ENCODE assay signal across 8 mouse cellular contexts in the genomic region with DNA sequence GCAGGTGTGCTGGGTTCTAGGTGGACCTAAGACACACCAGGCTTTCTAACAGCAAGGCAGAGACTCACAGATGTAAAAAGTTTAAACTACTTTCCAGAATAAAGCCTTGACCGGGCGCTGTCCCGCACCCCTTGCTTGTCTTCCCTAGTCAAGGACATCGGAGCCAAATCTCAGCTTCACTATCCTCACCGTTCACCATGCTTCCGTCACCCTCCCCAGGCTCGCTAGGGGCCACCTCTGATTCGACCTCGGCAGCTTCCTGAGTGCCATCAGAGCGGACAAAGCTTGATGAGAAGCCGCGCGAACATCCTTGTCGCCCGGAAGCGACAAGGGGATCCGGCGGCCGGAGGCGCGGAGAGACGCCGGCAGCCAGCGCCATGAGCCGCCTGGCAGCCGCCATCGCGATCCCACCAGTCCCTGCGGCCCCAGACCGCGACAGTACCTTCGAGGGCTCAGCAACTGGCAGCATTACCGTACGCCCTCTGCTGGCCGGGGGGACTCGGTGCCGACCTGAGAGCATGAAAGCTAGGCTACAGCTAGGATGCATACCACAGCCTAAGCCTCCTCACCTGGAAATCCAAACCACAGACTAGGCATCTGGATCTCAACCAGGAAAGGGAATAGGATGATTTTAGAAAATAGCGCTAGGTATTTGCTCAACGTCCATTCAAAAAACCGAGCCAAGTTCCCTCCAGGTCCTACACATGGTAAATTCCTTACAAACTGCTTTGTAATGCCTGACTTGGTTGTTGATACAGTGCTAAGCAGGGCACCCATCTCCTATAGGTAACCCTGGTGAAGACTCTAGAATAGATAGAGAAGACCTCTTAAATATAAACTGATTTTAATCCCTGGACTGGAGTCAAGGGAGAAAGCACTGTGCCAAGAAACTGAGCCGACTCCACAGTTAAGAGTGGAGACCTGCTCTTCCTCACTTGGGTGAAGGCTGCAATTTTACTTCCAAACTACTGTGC. TPM values are rescaled to one million over a fixed set of nuclear protein-coding genes. Genes with fewer than 3 reads are reported as not detected.
DNase-seq lines count a peak whose midpoint lies in the region; ATAC-seq lines count a peak whose summit lies in the region.

No protein-coding gene starts in this region.

- 0 out of 2 replicates have a peak, but pooled peaks cover 3% of the 10 kb centered on the region for H3K4me1 ChIP-seq in brown adipose tissue, adult 24 weeks (ENCODE audit: control insufficient read depth, insufficient read depth, insufficient read length, low read length)
- H3K4me1 ChIP-seq in heart, embryonic 14.5 days (ENCODE audit: control insufficient read depth in 2 of 2, insufficient read depth in 2 of 2, low read length in 2 of 2) = peaks cover 0 to 9% of the 10 kb centered on the region in 2 experiments; a peak in 2 of 4 replicates
- H3K4me1 ChIP-seq in liver, embryonic 13.5 days (replicated peaks) = peaks cover 30% of the 10 kb centered on the region
- H3K4me1 ChIP-seq in stomach, embryonic 16.5 days (ENCODE audit: control insufficient read depth, insufficient read depth, low read length) = peaks cover 13% of the 10 kb centered on the region

- peak overlapping the region; percentile 99 for H3K4me3 ChIP-seq in brown adipose tissue, adult 24 weeks (ENCODE audit: insufficient read depth, low read depth, low read length)
- peak overlapping the region; percentile 62 to 81 for H3K4me3 ChIP-seq in heart, embryonic 14.5 days (ENCODE audit: control insufficient read depth in 1 of 2, insufficient read depth in 1 of 2, low read depth in 1 of 2, low read length in 2 of 2)
- H3K4me3 ChIP-seq in liver, embryonic 13.5 days (replicated peaks) = peak overlapping the region; percentile 87
- H3K4me3 ChIP-seq in stomach, embryonic 16.5 days (replicated peaks; ENCODE audit: low read length) = peak overlapping the region; percentile 93

- no peaks in the 10 kb centered on the region for H3K9me3 ChIP-seq in heart, embryonic 14.5 days (ENCODE audit: control insufficient read depth, low read length)
- no peaks in the 10 kb centered on the region for H3K9me3 ChIP-seq in liver, embryonic 13.5 days (replicated peaks)
- no peaks in the 10 kb centered on the region for H3K9me3 ChIP-seq in stomach, embryonic 16.5 days (replicated peaks; ENCODE audit: control insufficient read depth, low read length)

- no peaks in the 10 kb centered on the region for H3K27me3 ChIP-seq in heart, embryonic 14.5 days (ENCODE audit: control insufficient read depth, insufficient read depth, low read length)
- no peaks in the 10 kb centered on the region for H3K27me3 ChIP-seq in liver, embryonic 13.5 days
- no peaks in the 10 kb centered on the region for H3K27me3 ChIP-seq in stomach, embryonic 16.5 days (ENCODE audit: control insufficient read depth, insufficient read depth, low read length)

- DNase-seq in CD4-positive, CD25-positive, alpha-beta regulatory T cell, adult 2 months (ENCODE audit: low read depth, low spot score) = peak; percentile 95
- peak; percentile 23 for DNase-seq in fat pad, adult 2 months (ENCODE audit: extremely low read depth, low read depth, low spot score)
- peak; percentile 93 for DNase-seq in kidney, postnatal 14 days
- DNase-seq in liver, embryonic 13.5 days = peak; percentile 89
- DNase-seq in neural tube, embryonic 10.5 days (ENCODE audit: extremely low spot score, low spot score) = peak; percentile 94

- peak overlapping the region; percentile 85 for H3K9ac ChIP-seq in heart, embryonic 14.5 days (ENCODE audit: low read length)
- peak overlapping the region; percentile 85 for H3K9ac ChIP-seq in liver, embryonic 13.5 days
- peak overlapping the region; percentile 91 for H3K9ac ChIP-seq in stomach, embryonic 16.5 days (ENCODE audit: low read length)

- peaks cover 74% of the 10 kb centered on the region for H3K36me3 ChIP-seq in heart, embryonic 14.5 days (ENCODE audit: control insufficient read depth, insufficient read depth, low read length)
- peaks cover 57% of the 10 kb centered on the region for H3K36me3 ChIP-seq in liver, embryonic 13.5 days
- H3K36me3 ChIP-seq in stomach, embryonic 16.5 days (ENCODE audit: control insufficient read depth, insufficient read depth, low read length) = peaks cover 6% of the 10 kb centered on the region; the same call in 1 of the 2 replicates

- H3K27ac ChIP-seq in brown adipose tissue, adult 24 weeks (replicated peaks; ENCODE audit: low read depth, low read length) = peak overlapping the region; percentile 77
- peak overlapping the region; percentile 1 to 29; a peak in 1 of 4 replicates for H3K27ac ChIP-seq in heart, embryonic 14.5 days (replicated peaks in 1 of 2; ENCODE audit: control insufficient read depth in 1 of 2, insufficient read depth in 1 of 2, low read depth in 2 of 2, low read length in 2 of 2)
- H3K27ac ChIP-seq in liver, embryonic 13.5 days = peak overlapping the region; percentile 30; the same call in 1 of the 2 replicates
- no peak overlapping the region; the same call in 1 of the 2 replicates for H3K27ac ChIP-seq in stomach, embryonic 16.5 days (ENCODE audit: low read length)

- 2% methylated on average over 41 of the region's 41 CpGs for WGBS in heart, embryonic 14.5 days
- 3% methylated on average over 41 of the region's 41 CpGs for WGBS in liver, embryonic 13.5 days (ENCODE audit: insufficient replicate concordance)
- WGBS in stomach, embryonic 16.5 days = 2% methylated on average over 41 of the region's 41 CpGs

- peak overlapping the region; percentile 82 for H3K4me2 ChIP-seq in heart, embryonic 14.5 days (ENCODE audit: low read length)
- peak overlapping the region; percentile 82 for H3K4me2 ChIP-seq in liver, embryonic 13.5 days
- peak overlapping the region; percentile 80 for H3K4me2 ChIP-seq in stomach, embryonic 16.5 days (ENCODE audit: low read depth, low read length)

- ATAC-seq in heart, embryonic 14.5 days (ENCODE audit: insufficient number of reproducible peaks, insufficient read depth, low FRiP score, low read depth) = peak; percentile 85
- peak; percentile 95 for ATAC-seq in liver, embryonic 13.5 days (ENCODE audit: low read depth)
- peak; percentile 94 for ATAC-seq in stomach, embryonic 16.5 days (ENCODE audit: insufficient read depth, low FRiP score)

RNA-seq across cellular contexts. Expression of gene Smarcc1, which starts 16.6 kb away (rescaled TPM):
- polyA plus RNA-seq in brown adipose tissue, adult 24 weeks (2012; ENCODE audit: insufficient read depth, insufficient read length, missing spikeins) = 11.5 and 18.0 TPM in 2 replicates
- polyA plus RNA-seq in heart, embryonic 14.5 days (2014; fragmentation: Nextera tagmentation; extraction: Ambion mirVana) = 73.8 and 80.7 TPM in 2 replicates
- 43.4 and 54.5 TPM in 2 replicates for polyA plus RNA-seq in liver, embryonic 13.5 days (2015; fragmentation: Nextera tagmentation; extraction: Ambion mirVana)
- polyA plus RNA-seq in stomach, embryonic 16.5 days (2015; fragmentation: Nextera tagmentation; extraction: Ambion mirVana) = 59.2 and 61.8 TPM in 2 replicates

RNA-seq across cellular contexts. Expression of gene Dhx30, which starts 16.7 kb away (rescaled TPM):
- 32.4 and 35.7 TPM in 2 replicates for polyA plus RNA-seq in brown adipose tissue, adult 24 weeks (2012; ENCODE audit: insufficient read depth, insufficient read length, missing spikeins)
- polyA plus RNA-seq in heart, embryonic 14.5 days (2014; fragmentation: Nextera tagmentation; extraction: Ambion mirVana) = 89.5 and 94.5 TPM in 2 replicates
- 40.3 and 49.1 TPM in 2 replicates for polyA plus RNA-seq in liver, embryonic 13.5 days (2015; fragmentation: Nextera tagmentation; extraction: Ambion mirVana)
- 102 and 104 TPM in 2 replicates for polyA plus RNA-seq in stomach, embryonic 16.5 days (2015; fragmentation: Nextera tagmentation; extraction: Ambion mirVana)

Comparison
In these comparisons a context has a peak if more than half of its experiments do, and no peak if none do; other contexts are left out.
1. DNase-seq: peak in every context shown above with its lines; median percentile 95 in CD4-positive, CD25-positive, alpha-beta regulatory T cell, adult 2 months; 94 in neural tube, embryonic 10.5 days; 93 in kidney, postnatal 14 days; 89 in liver, embryonic 13.5 days; 23 in fat pad, adult 2 months.